Mouse (Mus musculus): ENCODE measurements around the gene Sfr1. TPM values are rescaled to one million over a fixed set of nuclear protein-coding genes. Genes with fewer than 3 reads are reported as not detected.

Sfr1 gene
- total and polyA plus RNA-seq, 2 experiments from 2014 or later = 42.7 to 183 TPM

DNA sequence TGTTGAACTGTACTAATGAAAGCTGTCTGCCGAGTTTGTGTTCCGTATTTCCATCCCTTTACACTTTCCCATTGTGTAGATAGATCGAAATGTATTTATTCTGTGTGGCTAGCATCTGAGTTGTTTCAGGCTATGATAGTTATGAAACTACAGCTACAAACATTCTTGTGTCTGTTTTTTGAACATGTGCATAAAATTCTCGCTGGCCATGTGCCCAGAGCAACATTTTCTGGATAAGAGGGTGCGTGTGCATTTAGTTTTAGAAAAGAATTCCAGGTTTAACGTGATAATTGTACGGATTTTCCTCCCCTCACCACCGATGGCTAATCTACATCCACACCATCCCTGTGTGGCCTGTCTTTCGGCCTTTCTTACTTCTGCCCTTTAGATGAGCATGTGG lies 18.0 kb upstream of the Sfr1 start:
- 83% methylated on average over 9 of the region's 9 CpGs for WGBS
- Histone ChIP-seq H3K4me1 (ENCODE audit: insufficient read depth, low read length) (no peaks in the 10 kb centered on the region), H3K4me2 (ENCODE audit: low read depth, low read length, poor library complexity, severe bottlenecking) (no peak overlapping the region), H3K27ac (ENCODE audit: low read depth, low read length) (no peak overlapping the region), H3K36me3 (ENCODE audit: insufficient read depth, low read length) (no peaks in the 10 kb centered on the region), H3K9me3 (ENCODE audit: low read length) (no peaks in the 10 kb centered on the region), H3K4me3 (ENCODE audit: low read depth, low read length) (no peak overlapping the region), H3K9ac (replicated peaks; ENCODE audit: low read length, poor library complexity, severe bottlenecking) (no peak overlapping the region), H3K27me3 (ENCODE audit: insufficient read depth, low read length) (no peaks in the 10 kb centered on the region)
- no peak for DNase-seq (ENCODE audit: low spot score)
- TF ChIP-seq CTCF (IDR thresholded peaks at IDR 0.05) = no peak
- no peak for ATAC-seq (ENCODE audit: low FRiP score)

DNA sequence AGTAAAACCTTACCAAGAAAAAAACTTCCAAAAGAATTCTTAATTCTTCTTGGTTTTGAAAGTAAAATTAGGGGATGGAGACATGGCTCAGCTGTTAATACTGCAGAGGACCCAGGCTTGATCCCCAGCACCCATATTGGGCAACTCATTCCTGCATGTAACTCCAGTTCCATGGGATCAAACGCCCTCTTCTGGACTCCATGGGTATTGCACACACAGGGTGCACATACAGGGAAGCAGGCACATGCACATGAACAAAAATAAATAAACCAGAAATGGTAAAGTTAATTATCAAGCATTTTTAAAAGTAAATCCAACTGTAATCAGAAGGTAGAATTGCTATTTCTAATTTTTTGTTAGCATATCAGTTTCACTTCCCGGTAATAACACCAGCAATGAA lies 15.3 kb upstream of the Sfr1 start:
- Histone ChIP-seq H3K4me3 (ENCODE audit: low read depth, low read length) (no peak overlapping the region), H3K9ac (replicated peaks; ENCODE audit: low read length, poor library complexity, severe bottlenecking) (no peak overlapping the region), H3K36me3 (ENCODE audit: insufficient read depth, low read length) (no peaks in the 10 kb centered on the region), H3K27me3 (ENCODE audit: insufficient read depth, low read length) (no peaks in the 10 kb centered on the region), H3K4me2 (ENCODE audit: low read depth, low read length, poor library complexity, severe bottlenecking) (no peak overlapping the region), H3K4me1 (ENCODE audit: insufficient read depth, low read length) (no peaks in the 10 kb centered on the region), H3K27ac (ENCODE audit: low read depth, low read length) (no peak overlapping the region), H3K9me3 (ENCODE audit: low read length) (no peaks in the 10 kb centered on the region)
- DNase-seq (ENCODE audit: low spot score) (no peak), ATAC-seq (ENCODE audit: low FRiP score) (no peak)
- peak; percentile 42 for TF ChIP-seq CTCF (IDR thresholded peaks at IDR 0.05)
- WGBS = 68% methylated on average over 2 of the region's 2 CpGs

DNA sequence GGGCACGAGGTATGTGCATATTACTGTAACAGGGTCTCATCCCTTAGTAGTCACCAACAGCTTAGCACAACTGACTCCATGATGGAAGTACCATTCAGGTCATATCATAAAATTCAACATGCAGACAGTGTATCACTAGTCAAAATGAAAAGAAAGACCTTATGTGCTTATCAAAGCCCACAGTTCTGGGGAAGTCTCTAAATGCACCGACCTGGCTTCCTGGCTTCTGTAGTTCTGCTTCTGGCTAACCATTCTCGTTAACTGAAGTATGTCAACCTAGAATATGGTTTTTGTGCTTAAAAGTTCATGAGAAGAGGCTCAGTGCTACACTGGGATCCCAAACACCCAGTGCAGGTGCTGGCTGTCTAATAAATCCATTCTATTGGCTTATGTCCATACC lies 12.3 kb upstream of the Sfr1 start:
- TF ChIP-seq CTCF (IDR thresholded peaks at IDR 0.05) = no peak
- Histone ChIP-seq H3K4me3 (ENCODE audit: low read depth, low read length) (no peak overlapping the region), H3K4me2 (ENCODE audit: low read depth, low read length, poor library complexity, severe bottlenecking) (no peak overlapping the region), H3K27me3 (ENCODE audit: insufficient read depth, low read length) (no peaks in the 10 kb centered on the region), H3K27ac (ENCODE audit: low read depth, low read length) (no peak overlapping the region), H3K9ac (replicated peaks; ENCODE audit: low read length, poor library complexity, severe bottlenecking) (no peak overlapping the region), H3K36me3 (ENCODE audit: insufficient read depth, low read length) (no peaks in the 10 kb centered on the region), H3K9me3 (ENCODE audit: low read length) (no peaks in the 10 kb centered on the region), H3K4me1 (ENCODE audit: insufficient read depth, low read length) (no peaks in the 10 kb centered on the region)
- WGBS = 91% methylated on average over 3 of the region's 3 CpGs
- DNase-seq (ENCODE audit: low spot score) (no peak), ATAC-seq (ENCODE audit: low FRiP score) (no peak)

DNA sequence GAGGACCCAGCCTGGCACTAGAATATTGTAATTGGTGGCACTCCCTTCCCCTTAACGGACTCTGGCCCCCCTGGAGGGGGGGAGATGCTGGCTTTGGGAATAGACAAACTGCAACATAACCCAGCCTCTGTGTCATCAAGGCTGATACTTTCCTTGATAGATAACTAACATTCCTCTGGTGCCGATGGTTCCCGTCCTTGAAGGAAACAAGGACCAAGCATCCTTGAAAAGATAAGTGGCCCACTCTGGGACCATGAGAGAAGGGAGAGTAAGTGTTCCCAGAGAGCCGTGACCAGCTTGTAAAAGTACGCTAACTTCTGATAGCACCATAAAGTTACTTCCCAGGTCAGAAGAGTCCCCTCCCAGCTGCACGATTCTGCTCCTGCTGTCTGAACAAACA lies 9.0 kb upstream of the Sfr1 start:
- no peak for ATAC-seq (ENCODE audit: low FRiP score)
- no peaks in the 10 kb centered on the region for H3K9me3 ChIP-seq (ENCODE audit: low read length)
- no peak overlapping the region for H3K9ac ChIP-seq (replicated peaks; ENCODE audit: low read length, poor library complexity, severe bottlenecking)
- no peaks in the 10 kb centered on the region for H3K36me3 ChIP-seq (ENCODE audit: insufficient read depth, low read length)
- H3K27me3 ChIP-seq (ENCODE audit: insufficient read depth, low read length) = no peaks in the 10 kb centered on the region
- no peak overlapping the region for H3K4me3 ChIP-seq (ENCODE audit: low read depth, low read length)
- 83% methylated on average over 6 of the region's 6 CpGs for WGBS
- no peak overlapping the region for H3K27ac ChIP-seq (ENCODE audit: low read depth, low read length)
- no peak for TF ChIP-seq CTCF (IDR thresholded peaks at IDR 0.05)
- no peaks in the 10 kb centered on the region for H3K4me1 ChIP-seq (ENCODE audit: insufficient read depth, low read length)
- no peak overlapping the region for H3K4me2 ChIP-seq (ENCODE audit: low read depth, low read length, poor library complexity, severe bottlenecking)
- DNase-seq (ENCODE audit: low spot score) = no peak

DNA sequence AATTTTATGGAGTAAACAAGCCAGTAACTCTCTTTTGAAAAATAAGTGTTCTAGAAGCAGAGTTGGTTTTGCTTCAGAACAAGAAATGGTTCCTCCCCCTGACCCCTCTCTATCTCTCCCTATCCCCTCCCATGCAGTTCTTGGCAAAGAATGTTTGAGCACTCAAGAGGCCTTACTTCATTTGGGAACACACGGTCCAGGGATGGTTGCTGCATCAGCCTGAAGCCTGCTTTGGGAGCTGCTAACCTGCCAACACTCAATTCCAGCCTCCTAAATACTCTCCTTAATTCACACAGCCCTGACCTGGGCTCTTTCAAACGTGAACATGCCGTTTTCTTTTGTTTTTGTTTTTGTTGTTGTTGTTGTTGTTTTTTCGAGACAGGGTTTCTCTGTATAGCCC lies 6.6 kb upstream of the Sfr1 start:
- no peak for TF ChIP-seq CTCF (IDR thresholded peaks at IDR 0.05)
- no peak for ATAC-seq (ENCODE audit: low FRiP score)
- no peaks in the 10 kb centered on the region for H3K36me3 ChIP-seq (ENCODE audit: insufficient read depth, low read length)
- H3K9ac ChIP-seq (replicated peaks; ENCODE audit: low read length, poor library complexity, severe bottlenecking) = no peak overlapping the region
- no peak overlapping the region for H3K4me2 ChIP-seq (ENCODE audit: low read depth, low read length, poor library complexity, severe bottlenecking)
- no peak overlapping the region for H3K27ac ChIP-seq (ENCODE audit: low read depth, low read length)
- 83% methylated on average over 4 of the region's 4 CpGs for WGBS
- no peak overlapping the region for H3K4me3 ChIP-seq (ENCODE audit: low read depth, low read length)
- H3K9me3 ChIP-seq (ENCODE audit: low read length) = no peaks in the 10 kb centered on the region
- no peak for DNase-seq (ENCODE audit: low spot score)
- no peaks in the 10 kb centered on the region for H3K27me3 ChIP-seq (ENCODE audit: insufficient read depth, low read length)
- no peaks in the 10 kb centered on the region for H3K4me1 ChIP-seq (ENCODE audit: insufficient read depth, low read length)

DNA sequence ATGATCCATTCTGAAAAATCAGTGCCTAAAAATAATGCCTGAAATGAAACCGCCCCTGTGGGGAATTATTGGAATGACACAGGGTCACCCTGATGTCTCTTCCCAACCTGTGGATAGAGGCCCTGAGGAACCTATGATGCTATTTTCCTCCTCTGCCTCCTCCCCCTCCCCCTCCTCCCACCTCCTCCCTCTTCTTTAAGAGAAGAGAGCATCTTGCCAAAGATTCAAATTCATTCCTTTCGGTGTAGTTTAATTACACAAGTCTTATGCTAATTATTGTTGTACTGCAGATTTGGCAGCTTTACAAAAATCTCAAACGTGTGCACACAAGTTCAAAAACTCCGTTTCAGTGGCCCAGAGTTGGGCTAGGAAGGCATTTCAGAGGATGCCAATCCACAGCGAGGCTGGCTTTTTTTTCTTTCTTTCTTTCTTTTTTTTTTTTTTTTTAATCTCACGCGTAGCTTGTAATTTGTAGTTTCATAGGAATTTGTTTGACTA lies 5.8 kb upstream of the Sfr1 start:
- Histone ChIP-seq H3K4me3 (ENCODE audit: low read depth, low read length) (no peak overlapping the region), H3K4me1 (ENCODE audit: insufficient read depth, low read length) (no peaks in the 10 kb centered on the region), H3K27ac (ENCODE audit: low read depth, low read length) (no peak overlapping the region), H3K4me2 (ENCODE audit: low read depth, low read length, poor library complexity, severe bottlenecking) (no peak overlapping the region), H3K9ac (replicated peaks; ENCODE audit: low read length, poor library complexity, severe bottlenecking) (no peak overlapping the region), H3K9me3 (ENCODE audit: low read length) (no peaks in the 10 kb centered on the region), H3K27me3 (ENCODE audit: insufficient read depth, low read length) (no peaks in the 10 kb centered on the region), H3K36me3 (ENCODE audit: insufficient read depth, low read length) (no peaks in the 10 kb centered on the region)
- 60% methylated on average over 7 of the region's 7 CpGs for WGBS
- ATAC-seq (ENCODE audit: low FRiP score) (no peak), DNase-seq (ENCODE audit: low spot score) (no peak)
- no peak for TF ChIP-seq CTCF (IDR thresholded peaks at IDR 0.05)
